Mouse (Mus musculus): ENCODE measurements around the gene Tmem100.

Gene Tmem100

DNA sequence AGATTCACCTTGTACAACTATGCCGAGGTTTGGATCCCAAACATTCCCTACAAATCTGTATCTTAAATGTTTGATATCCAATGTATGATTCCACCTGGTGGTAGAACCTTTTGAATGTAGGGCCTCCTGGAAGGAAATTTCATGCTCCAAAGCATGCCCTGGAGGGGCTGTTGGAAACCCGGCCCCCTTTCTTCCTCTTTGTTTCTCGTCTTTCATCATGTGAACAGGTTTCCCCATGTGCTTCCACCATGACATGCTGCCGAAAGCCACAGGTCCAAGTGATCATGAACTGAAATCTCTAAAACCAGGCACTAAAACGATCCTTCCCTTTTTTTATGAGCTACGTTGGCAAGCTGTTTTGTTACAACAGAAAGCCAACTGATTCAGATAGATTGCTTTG is 16.5 kb upstream of the Tmem100 start:
- no peak for DNase-seq (ENCODE audit: low read depth, low spot score)

DNA sequence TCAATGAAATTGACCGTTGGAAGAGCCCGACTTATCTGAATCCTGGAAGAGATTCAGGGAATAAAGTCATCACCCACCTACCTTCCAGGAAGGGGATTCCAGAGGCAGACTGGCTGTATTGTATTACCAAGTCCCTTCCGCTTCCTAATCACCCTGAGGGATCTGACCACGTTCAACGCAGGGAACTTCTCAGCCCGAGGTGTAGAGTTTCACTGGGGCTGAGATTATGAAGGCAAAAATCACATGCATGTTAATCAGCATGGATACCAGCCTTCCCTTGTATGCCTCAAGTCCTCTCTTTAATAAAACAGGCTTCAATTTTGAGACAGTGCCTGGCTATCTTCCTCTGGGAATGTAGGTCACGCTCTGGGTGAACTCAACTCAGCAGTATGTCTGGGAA is 14.9 kb upstream of the Tmem100 start:
- DNase-seq (ENCODE audit: low read depth, low spot score) = no peak

DNA sequence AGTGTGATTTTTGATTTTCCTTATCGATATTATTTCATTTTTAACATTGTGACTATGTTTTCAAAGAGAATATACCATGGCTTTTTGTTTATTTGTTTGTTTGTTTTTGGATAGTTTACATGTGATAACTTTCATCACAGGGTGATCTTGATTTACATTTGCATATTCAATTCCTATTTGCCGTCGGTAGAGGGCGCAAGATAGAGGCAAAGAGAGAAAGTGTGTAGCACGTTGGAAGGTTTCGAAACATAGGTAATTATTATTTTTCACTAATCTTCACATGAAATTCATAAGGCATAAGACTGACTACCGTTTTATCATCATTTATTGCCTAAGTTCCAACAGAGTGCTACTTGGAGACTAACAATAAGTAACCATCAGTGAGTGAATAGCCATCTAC is 11.0 kb upstream of the Tmem100 start:
- DNase-seq (ENCODE audit: low read depth, low spot score) = no peak

DNA sequence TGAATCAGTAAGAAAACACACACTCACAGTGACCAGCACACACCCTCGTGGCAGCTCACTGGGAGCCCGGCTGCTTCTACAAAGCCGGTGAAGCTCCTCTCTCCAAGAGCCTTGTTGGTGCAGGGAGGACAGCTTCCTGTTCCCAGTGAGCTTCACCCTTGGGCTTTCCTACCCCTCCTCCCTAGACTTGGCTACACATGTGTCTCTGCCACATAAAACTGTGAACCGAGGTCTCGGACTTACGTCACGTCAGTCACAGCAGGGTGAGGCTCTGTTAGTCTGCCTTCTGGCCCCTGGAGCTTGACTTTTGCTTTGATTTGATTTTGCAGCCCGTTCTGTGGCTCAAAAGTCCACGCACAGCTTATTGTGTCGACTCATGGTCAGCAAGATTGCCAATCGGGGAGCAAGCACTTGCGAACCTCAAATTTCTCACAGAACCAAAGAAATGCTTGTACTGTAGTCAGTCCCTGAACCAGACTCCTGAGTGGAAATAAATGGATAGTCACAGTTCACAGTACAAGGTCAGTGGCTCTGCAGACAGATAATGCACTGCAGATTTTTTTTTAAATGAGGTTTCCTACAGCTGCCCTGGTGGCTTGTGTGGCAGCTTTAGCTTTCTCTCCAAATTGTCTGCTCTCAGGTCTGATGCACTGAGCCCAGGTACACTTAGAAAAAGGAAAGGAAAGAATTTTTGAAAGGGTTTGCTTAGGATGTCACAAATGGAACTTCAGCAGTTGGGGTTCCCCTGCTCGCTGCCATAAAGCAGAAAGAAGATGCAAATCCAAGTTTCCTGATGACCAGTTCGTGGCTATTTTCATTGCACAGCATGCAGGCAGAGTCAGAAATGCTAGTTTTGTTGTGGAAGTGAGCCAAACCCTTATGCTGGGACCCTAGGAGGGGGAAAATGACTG is 4.0 kb upstream of the Tmem100 start:
- no peak for DNase-seq (ENCODE audit: low read depth, low spot score)

DNA sequence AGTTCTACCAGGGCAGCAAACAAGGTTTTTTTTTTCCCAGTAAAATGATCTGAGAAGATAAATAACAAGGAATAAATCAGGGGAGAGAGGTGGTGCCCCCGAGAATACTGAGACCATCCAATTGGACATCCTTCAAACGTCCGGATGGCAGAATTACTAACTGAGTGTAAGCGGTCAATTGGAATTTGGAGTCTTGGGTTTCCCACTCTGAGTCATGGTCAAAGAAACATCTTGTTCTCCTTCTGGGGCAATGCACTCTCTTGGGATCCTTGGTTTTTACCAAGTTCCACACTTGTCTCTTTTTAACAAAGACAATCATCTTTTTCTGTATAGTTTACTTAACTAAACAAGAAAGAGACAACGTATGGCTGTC is 3.4 kb upstream of the Tmem100 start:
- no peak for DNase-seq (ENCODE audit: low read depth, low spot score)

DNA sequence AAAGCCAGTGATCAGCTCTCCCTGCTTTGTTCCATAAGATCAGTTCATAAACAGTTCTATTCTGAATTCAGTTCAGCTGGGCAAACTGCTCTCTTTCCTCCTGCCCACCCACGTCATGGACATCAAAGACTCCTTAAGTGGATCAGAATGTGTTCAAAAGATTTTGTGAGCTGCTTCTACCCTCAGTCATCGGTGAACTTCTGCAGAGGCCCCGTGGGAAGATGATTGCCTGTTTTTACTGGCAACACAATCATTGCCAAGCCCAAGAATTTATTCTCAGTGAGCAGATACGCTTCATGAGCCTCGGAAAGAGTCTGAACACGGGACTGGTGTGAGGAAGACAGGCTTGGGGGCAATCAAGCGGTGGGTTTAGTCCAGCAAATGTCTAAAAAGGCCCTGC is 2.9 kb upstream of the Tmem100 start:
- no peak for DNase-seq (ENCODE audit: low read depth, low spot score)

DNA sequence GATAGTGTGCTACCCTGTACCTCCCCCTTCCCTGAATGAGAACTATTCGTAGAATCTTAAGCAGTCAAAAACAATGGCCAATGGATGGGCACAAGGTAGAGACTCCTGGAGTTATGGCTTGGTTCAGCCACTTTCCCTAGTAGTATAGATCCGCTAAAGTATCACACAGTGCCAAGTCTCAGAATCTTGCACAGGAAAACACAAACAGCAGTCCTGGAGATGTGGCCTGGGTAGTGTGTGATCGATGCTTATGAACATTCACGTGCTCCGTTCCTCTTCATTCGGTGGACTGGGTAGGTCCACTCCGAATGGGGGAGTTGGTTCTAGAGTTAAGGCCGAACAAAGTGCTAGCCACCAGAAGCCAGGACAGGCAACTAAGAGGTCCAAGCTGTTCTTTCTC is 1.4 kb upstream of the Tmem100 start:
- no peak for DNase-seq (ENCODE audit: low read depth, low spot score)

DNA sequence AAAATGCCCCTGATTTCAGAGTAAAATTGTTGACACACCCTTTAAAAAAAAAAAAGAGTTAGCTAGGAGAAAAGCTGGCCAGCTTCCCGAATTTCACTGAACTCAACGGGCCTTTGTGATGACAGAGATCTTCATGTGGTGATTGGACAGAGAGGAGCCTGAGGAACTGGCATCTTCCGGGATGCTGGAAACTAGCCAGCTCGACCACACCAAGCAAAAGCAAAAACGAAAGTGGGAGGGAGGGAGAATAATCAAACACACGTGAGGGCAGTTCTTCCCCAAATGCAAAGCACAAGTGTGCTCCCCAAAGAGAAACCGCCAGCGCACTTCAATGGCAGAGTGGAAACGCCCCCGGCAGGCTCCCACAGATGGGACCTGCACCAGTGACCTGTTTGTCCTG is 794 bp upstream of the Tmem100 start:
- DNase-seq (ENCODE audit: low read depth, low spot score) = no peak

DNA sequence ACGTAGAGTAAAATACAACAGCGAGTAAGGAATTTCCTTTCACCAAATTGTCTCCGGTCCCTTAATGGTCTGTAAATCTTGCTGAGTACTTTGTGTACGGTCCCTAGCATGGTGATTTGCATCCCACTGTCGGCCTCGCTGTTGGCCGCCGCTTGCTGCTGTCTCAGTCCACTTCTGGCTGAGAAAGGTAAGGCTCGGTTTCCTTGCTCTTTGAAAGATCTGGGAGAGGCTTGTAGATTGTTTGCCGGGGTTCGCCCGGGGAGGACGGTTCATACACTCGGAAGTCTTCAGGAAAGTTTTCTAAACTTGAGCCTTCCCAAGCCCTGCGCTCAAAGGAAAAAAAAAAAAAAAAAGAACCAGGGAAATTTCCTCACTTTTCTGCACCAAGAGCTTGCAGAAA is 409 bp downstream of the Tmem100 start:
- DNase-seq (ENCODE audit: low read depth, low spot score) = peak; percentile 41

DNA sequence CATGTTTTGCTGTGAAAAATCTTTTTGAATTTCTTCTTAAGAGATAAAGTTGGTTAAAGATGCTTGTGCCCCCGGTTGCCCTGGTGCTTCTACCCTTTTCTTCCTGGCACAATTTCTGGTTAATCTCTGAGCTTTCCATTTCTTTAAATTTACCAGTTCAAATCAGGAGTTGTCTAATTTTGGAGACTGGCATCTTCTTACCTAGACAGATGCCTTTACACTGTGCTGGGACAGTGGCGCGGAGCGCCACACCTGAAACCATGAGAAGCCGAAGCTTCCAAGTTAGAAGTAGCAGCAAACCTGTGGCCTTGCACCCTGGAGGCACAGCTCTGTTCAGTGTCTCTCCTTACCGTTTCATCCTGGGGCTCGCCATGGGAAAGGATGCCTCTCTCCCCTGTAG is 928 bp downstream of the Tmem100 start:
- no peak for DNase-seq (ENCODE audit: low read depth, low spot score)

DNA sequence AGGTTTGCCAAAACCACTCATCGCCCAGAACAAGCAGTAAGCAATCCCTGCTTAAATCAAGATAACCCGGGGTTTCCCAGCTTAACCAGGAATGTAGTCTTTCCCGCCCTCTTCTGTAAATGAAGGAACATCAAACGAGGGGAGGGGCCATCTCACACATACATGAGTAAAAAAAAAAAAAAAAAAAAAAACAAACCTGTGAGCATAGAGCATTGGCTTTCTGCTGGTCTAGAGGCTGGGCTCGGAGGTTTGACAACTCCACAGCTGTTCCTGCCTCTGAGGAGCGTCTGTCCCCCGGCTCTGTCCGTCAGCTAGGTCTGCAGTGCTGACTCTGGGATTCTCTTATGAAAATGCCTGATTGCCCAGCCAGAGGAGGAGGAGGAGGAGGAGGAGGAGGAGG is 2.7 kb downstream of the Tmem100 start:
- DNase-seq (ENCODE audit: low read depth, low spot score) = no peak

DNA sequence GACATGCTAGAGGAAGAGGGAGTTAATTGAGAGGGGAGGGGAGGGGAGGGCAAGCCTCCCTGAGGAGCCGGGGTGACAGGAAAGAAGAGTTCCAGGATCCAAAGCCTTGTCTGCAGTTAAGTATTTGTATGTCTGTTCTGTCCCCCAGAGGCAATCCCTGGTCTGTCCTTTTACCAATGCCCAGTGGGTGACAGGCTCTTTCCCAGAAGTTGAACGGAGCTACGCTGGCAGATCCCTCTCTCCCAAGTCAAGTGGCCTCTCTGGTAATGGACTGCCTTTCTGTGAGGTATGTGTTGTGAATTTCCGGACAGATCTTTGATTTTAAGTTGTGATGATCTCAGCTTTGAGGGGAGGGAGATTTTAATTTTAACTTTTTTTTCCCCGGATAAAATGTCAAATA is 3.3 kb downstream of the Tmem100 start:
- no peak for DNase-seq (ENCODE audit: low read depth, low spot score)

DNA sequence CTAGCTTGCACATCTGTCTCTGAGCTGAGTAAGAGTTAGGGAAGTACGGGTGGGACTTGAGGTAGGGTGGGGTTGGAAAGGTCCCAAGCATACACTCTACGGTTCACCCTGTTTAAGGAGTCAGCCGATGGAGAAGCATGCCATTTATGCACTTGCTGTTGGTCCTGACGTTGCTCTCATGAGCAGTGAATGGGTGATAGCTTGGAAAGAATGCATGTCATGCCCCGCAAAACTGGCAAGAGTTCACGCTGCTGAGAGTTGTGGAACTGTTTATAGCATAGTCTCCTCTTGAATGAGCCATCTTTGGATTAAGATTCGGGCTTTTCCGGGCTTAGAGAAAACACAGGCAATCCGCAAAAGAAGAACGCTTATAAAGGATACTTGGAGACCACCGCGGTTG is 4.5 kb downstream of the Tmem100 start:
- no peak for DNase-seq (ENCODE audit: low read depth, low spot score)

DNA sequence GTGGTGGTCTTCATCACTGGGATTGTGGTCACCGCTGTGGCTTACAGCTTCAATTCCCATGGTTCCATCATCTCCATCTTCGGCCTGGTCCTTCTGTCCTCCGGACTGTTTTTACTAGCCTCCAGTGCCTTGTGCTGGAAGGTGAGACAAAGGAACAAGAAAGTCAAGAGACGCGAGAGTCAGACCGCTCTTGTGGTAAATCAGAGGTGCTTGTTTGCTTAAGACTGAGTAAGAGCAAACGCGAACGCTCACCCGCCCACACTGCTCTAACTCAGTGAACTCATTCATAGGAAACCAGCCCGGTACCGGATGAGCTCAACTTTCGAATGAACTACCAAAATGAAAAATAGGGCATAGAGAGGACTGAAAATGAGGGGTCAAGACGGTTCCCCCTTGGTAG is 5.4 kb downstream of the Tmem100 start:
- no peak for DNase-seq (ENCODE audit: low read depth, low spot score)

DNA sequence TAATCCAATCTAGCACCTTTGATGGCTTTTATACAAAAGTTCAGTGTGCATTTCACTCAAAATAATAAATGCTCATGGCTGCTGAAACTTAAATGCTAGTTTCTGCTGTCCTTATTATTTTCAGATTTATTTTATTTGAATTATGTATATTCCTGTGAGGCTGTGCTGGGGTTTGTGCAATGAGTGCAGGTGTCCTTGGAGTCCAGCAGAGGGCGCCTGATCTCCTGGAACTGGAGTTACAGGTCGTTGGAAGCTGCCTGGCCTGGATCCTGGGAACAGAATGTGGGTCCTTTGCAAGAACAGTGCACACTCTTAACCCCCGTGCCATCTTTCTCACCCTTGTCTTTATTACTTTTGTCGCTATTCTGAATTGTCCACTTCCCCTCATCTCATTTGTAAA is 6.3 kb downstream of the Tmem100 start:
- no peak for DNase-seq (ENCODE audit: low read depth, low spot score)

DNA sequence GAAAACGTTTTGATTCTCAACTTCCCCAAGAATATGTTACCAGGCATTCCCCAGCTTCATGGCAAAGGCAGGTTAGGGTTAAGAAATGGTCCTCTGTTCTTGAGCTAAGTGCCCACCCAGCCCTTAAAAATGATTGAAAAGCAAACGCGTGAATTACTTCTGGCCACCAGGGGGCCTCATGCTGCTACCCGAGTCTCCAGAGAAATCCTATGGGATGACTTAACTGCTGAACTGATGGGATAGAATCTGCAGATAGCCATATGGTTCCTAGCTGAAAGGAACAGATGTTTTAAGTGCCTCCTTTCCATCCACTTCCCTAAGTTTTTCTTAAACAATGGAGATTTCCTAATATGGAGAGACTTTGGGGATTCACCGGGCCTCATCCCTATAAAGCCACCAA is 7.9 kb downstream of the Tmem100 start:
- DNase-seq (ENCODE audit: low read depth, low spot score) = peak; percentile 43

DNA sequence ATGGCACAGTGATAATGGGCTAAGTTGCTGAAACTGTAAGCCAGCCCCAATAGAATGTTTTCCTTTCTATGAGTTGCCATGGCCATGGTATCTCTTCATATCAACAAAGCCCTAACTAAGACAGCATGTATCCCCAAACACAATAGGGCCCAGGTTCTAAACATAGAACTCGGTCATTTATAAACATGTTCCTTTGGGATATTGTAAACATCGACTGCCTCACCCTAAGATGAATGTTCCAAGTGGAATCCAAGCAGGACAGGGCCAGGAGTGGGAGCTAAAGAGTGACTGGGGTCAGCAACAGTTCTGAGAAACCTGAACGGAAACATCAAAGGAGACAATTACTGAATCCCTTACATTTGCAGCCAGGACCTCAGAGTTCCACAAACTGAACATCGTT is 14.3 kb downstream of the Tmem100 start:
- no peak for DNase-seq (ENCODE audit: low read depth, low spot score)

DNA sequence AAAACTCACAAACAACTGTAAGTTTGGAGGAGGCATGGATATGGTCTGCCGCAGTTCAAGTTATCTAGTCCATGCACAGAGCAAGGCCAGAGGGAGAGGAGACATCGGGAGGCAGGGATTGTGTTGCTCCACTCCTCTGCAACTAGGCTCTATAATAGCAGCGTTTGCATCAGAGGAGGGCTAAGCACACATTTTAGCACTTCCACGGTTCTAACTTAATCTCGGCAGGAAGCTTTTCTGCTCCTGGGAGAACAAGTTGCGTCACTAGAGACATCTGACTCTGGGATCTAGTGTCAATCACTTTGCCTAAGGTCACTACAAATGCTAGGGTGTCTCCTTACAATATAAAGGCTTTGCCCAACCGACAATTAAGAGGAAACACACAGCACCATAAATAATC is 16.1 kb downstream of the Tmem100 start:
- no peak for DNase-seq (ENCODE audit: low read depth, low spot score)

DNA sequence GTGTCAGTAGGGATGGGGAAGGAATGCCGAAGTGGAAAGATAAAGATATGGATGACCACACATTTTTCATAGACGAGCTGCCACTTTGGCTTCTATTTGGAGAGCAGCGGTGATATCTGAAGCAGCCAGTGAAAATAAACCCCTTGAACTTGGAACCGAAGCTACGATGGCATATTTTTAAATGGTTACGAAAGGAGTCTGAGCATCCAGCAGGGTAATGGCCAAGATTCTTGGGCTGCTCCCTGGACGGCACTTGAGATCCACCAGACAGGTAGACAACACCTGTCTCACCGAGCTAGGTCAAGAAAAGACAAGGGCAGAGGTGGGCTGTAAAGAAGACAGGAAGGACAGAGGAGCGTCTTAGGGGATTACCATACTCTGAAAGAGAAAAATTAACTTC is 17.1 kb downstream of the Tmem100 start:
- DNase-seq (ENCODE audit: low read depth, low spot score) = no peak

DNA sequence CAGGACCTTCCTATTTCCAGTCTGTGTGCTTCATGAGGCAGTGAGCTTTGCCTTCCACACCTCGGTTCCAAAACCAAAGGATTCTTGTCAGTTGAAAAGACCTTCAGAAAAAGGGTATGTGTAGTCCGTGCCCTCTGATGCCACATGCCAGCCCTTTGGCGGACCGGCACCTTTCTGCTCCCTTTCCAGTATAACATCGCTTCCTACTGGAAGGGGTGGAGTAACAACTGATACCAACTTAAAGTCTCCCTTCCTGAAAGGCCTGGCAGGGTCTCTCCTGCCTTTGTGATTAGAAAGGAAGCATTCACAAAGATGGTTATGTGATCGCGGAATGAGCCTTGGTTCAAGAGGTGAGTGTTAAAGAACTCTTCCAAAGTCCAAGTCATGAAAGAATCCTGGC is 19.9 kb downstream of the Tmem100 start:
- DNase-seq (ENCODE audit: low read depth, low spot score) = no peak

DNA sequence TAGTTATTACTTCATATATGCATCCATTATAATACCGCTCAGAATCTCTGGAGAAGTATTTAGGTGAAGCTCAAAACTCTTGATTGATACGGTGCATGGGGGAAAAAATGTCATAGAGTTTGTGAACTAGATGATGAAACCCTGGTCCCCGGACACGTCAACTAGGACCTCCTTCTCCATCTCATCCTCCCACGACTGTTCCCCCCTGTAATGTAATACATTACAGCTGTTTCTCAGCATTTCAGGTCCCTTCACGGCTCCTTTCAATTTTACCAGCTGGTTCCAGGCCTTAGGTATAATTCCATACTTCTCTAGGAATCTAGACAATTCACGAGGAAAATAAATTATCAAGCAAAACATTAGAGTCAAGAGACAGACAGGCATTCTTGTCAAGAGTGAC is 22.6 kb downstream of the Tmem100 start:
- no peak for DNase-seq (ENCODE audit: low read depth, low spot score)

DNA sequence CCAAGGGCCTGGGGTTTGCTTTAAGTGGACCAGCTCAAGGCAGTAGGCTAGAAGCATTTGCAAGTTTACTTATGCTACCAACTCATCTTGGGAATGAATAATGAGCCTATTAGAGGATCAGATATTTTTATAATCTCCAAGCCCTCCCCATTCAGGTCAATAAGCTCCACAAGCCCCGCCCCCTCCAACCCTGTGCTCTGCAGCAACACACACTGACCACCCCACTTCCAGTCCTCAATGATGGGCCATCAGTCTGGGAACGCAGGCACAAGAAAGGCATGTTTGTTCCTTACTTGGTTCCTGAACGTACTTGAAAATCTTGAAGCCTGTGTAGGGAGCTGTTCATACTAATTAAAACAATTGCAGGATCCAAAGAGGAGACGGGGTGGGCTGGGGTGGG is 23.7 kb downstream of the Tmem100 start:
- no peak for DNase-seq (ENCODE audit: low read depth, low spot score)

DNA sequence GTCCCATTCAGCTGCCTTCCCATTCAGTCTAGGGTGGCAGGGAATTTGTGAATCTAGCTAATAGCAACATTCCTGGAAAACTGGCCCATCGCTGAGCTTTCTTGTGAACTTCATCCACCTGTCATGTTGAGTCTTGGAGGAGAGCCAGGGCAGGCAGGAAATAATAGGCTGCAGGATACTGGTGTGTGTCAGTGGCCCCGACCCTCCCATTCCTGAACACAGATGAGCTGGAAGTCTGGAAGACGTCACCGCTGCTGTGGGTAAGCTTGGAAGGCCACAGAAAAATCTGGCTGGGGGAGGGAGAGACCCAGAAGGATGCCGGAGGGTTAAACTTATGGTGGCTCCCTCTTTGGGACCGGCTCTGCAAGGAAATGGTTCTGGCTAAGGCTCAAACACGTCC is 24.3 kb downstream of the Tmem100 start:
- no peak for DNase-seq (ENCODE audit: low read depth, low spot score)

DNA sequence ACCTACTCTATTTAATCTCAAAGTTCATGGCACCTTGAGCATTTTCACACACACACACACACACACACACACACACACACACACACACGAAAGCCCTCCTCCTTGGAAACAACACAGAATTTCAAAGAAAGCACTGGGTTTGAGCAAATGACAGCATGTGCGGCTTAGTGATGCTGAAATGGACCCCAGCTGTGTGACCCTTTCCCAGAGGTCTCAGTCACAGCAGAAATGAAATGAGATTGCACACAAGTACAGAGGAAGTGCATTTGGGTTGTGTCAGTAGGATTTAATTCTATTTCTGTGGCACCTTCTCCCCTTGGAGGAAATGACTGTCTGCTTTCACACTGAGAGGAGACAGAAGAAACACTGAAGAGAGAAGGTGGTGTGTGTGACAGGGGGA is 26.9 kb downstream of the Tmem100 start:
- no peak for DNase-seq (ENCODE audit: low read depth, low spot score)
